Mouse (Mus musculus) T-helper 2 cell (primary cell): ENCODE measurements around the gene Zbtb42.

ENCODE experiments used
- in situ Hi-C: fragments of 300-600 bp; cut with MboI, MseI; formaldehyde crosslinking; loops from one replicate; pipeline ENCODE4 v1.15.1; 2025; ENCODE audit warnings: high pct_unique_total_duplicates

The Zbtb42 gene

DNA sequence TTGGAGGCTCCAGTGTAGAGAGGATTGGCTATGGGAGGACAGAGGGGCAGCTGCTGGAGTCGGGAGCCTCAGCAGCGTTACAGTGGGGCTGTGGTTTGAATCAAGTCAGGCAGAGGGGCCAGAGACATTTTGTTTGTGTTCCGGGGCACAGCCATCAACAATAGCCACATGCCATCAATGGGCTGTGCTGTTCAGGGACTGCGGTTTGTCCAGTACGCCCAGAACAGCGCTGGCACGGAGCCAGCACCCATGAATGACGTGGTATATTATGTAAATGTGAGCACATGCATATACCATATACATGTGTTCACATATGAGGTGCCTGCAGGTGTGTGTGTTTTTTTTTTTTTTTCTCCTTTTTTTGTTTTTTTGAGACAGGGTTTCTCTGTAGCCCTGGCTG, 49.2 kb downstream of the Zbtb42 start:
- in situ Hi-C loops = no loop called here

- in situ Hi-C loops = no loop called here
Measured at GRCm38 (mm10) chr12:112730808-112731207, 52.2 kb downstream of the Zbtb42 start.
